Mouse (Mus musculus): ENCODE measurements around the gene Cntn6.

DNA sequence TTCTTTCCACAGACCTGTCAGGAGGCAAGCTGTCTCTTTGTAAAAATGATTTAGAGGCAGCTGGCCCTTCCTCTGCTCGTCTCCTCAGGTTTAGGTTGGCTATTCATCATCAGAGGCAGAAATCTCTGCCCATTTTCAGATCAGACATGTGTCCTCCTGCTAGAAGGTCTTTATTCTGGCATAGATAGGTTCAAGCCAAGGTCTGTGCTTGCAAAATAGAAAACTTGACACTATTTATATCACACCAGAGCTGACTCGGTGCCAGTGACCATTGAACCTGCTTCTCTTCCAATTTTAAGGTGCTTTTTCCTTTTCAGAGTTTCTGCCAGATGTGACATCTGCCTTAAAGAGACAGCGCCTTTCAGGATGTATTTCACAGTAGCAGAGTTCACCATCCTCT is 95.4 kb downstream of the Cntn6 start:
- no peak for TF ChIP-seq POLR2A (IDR thresholded peaks at IDR 0.05; ENCODE audit: control insufficient read depth, extremely low read depth, insufficient read depth, low read length, poor library complexity)
- TF ChIP-seq CTCF (IDR thresholded peaks at IDR 0.05; ENCODE audit: borderline replicate concordance, control insufficient read depth, extremely low read depth, insufficient read depth, low read length, poor library complexity) = no peak
